Mouse (Mus musculus) layer of hippocampus, adult 11-12 months (tissue): Measurements from ENCODE around the gene Faf1.

Experiments
- DNase-seq: peaks from one replicate; pipeline ENCODE4 v3.0.0; 2022; ENCODE audit warnings: low spot score

Faf1 gene

DNA sequence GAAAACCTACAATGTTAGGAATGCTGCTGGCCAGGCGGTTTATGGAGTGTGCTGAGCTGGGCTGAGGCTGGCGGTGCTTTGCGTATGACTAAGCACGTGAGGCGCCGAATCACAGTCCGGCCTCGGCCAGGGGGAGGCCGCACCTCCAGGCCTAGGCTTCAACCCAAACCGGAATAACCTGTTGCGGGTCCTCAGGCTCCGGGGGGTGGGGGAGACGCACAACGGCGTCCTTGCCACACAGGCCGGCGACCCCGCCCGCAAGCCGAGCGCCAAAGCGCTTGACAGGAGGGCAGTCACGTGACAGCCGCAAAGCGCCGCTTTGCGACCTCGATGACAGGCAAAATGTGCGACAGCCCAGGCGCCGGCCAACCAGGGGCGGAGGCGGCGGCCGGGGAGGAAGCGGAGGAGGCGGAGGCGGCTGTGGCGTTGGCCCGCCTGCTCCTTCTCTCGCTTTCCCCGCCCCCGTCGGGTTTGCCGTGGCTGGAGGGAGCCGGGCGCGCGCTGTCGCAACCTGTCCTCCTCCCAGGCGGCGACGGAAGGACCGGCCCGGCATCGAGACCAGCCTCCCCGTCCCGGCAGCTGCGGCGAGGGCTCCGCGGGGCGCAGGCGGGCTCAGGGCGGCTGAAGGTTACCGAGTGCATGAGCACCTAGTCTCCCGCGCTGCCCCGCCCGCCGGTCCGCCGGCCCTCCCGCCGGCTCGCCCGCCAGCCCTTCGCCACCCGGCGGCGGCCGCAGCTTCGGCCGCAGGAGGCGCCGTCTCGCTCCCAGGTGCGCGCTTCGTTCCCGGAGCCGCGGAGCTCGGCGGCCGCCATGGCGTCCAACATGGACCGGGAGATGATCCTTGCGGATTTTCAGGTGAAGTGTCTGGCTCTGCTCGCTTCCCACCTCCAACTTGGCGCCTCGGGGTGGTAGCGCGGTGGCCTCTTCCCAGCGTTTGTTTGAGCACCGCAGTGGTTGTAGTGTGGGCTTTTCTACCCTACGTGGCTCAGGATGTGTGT is at the start of gene Faf1:
Faf1 (plus strand) TSS at position 371 of the 998 bp plus-strand sequence.
- DNase-seq = peak; percentile 97

DNA sequence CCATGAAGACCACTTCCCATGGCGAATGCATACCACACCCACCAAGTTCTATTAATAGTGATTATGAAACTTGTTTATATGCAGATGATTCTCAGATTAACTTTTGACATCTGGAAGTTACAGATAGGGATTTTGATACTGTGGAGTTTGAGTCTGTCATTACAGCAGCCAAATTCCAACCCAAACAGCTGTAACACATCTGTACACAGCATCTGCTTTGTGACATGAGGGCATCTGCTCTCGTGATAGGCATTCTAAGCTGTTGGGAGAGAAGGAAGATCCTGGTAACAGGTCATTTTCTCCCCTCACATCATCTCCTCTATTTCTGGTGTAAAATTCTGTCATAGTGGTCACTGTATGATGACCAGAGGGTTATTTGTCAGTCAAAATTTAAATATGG is 46.2 kb upstream of the Faf1 start:
- no peak for DNase-seq

DNA sequence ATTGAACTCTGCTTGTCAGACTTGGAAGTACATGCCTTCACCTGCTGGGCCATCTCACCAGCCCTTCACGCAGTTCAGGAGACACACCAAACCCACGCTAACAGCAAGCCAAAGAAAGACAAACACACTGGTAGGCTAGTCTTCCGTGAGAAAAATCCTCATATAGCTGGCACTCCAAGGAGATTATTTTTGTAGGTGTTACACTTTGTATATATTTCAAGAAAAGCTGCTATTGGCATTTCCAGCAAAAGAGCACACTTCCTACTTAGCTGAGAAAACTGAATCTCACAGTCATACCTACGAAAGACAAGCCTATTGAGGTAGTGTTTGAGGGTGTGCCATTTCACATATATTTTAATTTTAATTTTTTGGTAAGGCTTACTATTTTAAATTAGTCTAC is 45.4 kb upstream of the Faf1 start:
- DNase-seq = no peak

GRCm38 (mm10) chr4:109634971-109635370 is 41.4 kb upstream of the Faf1 start:
- DNase-seq = no peak

GRCm38 (mm10) chr4:109639356-109639755 is 37.0 kb upstream of the Faf1 start:
- no peak for DNase-seq

GRCm38 (mm10) chr4:109640141-109640540 is 36.2 kb upstream of the Faf1 start:
- DNase-seq = no peak

DNA sequence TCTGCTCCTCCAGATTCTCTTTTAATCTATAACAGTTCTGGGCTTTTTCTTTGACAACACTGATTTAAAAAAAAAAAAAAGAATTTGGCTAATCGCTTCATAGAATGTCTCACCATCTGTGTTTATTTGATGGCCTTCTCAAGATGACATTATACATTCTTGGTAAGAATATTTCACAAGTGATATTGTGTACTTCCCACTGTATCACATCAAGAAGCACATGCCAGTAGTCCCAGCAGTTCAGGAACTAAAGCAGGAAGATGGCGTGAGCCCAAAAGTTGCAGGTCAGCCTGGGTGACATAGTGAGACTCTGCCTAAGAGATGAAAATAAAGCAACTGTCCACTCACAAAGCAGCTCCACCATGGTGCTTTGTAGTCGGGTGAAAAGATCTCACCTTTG is 34.9 kb upstream of the Faf1 start:
- no peak for DNase-seq

- DNase-seq = no peak
Observed at GRCm38 (mm10) chr4:109647281-109647680, 29.1 kb upstream of the Faf1 start.

DNA sequence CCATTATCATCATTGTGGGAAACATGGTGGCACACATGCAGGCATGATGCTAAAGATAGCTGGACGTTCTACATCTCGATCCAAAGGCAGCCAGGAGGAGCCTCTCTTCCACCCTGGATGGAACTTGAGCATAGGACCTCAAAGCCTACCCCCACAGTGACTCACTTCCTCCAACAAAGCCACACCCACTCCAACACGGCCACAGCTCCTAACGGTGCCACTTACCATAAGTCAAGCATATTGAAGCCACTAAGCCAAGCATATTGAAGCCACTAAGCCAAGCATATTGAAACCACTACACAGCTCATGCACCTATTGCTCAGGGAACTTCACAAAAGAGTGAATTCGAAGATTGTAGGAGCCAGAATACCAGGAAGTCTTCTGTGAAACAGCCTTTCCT is 27.1 kb upstream of the Faf1 start:
- DNase-seq = no peak

- DNase-seq = no peak
Observed at GRCm38 (mm10) chr4:109653251-109653650, 23.1 kb upstream of the Faf1 start.

DNA sequence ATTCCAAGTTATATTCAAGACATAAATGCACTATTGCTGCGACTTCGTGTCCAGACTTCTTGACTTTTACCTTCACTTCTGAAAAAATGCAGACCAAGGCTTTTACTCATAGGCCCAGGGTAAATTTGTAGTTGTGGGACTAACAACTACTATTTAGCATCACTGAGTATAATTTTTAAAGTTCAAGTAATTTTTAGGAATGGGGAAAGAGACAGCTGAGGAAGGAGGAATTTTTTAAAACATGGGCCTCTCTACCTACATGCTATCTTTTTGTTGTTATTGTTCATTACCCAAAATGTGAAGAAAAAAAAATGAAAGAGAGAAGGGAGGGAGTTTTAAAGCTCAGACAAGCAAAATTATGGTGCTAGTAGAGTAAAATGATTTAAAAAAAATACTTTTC is 21.7 kb upstream of the Faf1 start:
- DNase-seq = no peak

DNA sequence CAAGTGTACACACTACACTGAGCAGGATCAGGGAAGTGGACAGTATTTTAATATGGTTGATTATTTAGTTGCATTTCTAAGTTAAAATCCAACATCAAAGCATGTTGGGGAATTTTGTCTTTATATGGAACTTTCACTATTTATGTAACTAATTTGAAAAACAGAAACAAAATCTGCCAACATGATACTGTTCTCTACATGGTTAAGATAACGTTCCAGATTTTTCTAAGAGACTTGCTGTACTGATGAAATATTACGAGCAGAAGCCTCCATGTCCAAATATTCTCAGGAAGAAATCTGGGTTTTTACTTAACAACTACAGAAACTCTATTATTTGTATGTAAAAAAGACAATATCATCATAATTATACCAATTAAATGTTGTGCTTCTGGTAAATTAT is 20.6 kb upstream of the Faf1 start:
- DNase-seq = no peak

DNA sequence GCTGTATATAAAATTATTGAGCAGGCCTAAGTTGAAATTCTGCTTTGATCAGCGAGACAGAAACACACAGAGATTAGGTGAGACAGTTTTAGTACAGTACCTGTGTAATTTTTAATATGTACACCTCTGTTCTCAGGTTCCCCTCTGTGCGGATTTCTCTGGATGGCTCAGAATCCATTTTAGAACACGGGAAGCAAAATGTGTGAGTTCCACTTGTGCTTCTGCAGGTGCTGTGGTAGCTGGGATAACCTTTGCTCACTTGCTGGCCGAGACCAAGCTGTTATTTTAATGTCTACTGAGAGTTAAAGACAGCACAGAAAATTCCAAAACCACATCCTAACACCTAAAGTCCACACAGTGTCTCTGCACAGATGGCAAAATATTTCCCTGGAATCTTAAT is 20.1 kb upstream of the Faf1 start:
- no peak for DNase-seq

DNA sequence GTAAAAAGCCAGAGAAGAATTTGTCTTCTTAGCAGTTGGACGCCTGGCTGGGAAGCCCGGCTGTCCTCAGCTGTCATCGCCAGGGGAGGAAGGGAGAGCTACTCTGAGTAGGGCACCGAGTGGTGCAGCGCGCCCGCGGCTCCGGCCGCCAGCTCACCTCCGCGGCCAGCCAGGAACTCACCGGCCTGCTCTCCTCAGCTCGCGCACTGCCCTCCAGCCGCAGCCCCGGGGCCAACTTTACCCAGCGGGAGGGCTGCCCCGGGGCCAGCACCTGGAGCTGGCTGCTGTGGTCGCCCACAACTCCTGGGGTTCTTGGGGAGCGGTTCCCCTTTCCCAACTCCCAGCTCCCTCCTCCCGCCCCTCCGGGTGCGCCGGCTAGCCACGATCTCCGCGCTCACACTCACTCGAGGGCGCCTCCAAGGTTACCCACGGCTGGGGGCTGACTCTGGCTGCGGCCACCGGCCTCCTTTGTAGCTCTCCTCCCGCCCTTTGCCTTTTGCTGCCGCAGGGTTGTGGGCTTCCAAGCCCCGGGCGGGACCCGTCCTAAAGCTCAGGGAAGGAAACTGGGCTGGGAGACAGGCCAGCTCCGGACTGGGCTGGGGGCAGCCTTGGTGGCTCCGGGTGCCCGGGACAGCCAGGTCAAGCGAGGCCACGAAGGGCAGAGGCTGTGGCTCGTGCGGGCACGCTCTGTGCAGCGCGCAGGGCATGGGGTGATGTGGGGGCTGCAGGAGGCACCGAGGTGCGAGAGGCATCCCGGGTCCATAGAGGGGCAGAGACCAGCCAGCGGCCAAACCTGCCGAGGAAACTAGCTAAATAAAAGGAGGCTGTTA is 19.2 kb upstream of the Faf1 start:
- DNase-seq = no peak

DNA sequence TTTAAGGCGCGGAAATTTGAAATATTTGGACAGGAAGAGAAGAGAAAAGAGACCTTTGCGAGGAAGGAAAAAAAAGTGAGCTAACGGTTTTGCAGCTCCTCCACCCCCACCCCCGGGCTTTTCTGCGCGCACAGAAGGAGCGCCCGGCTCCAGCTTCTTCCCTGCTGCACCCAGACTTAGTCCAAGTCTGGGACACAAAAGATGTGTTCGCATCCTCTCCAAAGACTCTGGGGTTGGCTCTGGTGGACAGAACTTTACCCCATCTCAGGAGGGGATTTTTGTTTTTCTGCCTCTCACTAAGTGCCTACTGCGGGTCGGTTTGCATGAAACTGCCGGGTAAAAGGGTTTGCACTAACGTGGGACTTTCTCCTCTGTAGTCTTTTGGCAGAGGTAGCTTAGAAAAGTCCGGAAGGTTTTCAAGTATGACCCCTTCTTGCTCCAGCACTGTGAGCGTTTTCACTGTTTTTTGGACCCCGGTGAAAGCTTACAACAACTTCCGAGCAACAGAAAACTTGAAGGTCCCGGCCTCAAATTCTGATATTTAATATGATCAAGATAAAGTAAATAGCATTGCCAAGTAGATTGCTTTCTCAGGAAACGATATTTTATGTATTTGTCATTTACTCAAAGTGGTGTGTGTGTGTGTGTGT is 18.4 kb upstream of the Faf1 start:
- no peak for DNase-seq

GRCm38 (mm10) chr4:109658826-109659225 is 17.6 kb upstream of the Faf1 start:
- no peak for DNase-seq

DNA sequence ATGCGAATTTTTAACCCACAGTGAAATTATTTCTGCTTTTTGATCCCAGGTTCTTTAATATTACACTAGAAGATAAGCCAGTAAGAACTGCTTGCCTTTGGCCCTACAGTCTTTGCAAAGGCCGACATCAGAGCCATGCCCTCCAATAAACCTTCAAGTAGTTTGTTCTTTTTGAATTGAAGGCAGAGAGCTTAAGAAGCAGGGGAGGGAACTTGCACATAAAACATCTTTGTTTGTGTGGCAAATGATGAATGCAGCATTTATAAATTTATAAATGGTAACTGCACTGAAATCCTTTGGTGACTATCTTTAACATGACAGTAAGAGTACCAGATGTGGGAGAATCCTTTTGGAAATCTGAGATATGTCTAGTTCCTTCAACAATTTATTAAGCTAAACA is 16.8 kb upstream of the Faf1 start:
- DNase-seq = no peak

GRCm38 (mm10) chr4:109660568-109660967 is 15.8 kb upstream of the Faf1 start:
- DNase-seq = no peak

DNA sequence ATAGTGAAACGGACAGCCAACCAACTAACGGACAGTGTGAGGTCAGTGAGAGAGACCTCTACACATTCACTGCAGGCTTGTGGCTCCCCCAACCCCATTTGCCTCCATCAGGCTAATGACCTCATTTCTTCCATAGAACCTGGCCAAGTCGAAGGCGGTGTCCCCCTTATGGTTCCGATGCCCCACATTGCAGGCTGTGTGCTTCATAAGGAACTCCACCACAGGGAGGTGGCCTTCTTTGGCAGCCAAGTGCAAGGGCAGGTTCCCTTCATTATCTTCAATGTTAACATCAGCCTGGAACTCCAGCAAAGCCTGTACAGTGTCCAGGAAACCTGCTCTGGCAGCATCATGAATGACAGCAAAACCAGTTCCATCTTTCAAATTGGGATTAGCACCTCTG is 15.2 kb upstream of the Faf1 start:
- DNase-seq = no peak

GRCm38 (mm10) chr4:109662271-109662670 is 14.1 kb upstream of the Faf1 start:
- DNase-seq = no peak

GRCm38 (mm10) chr4:109664091-109664490 is 12.3 kb upstream of the Faf1 start:
- DNase-seq = no peak
